Mouse (Mus musculus) ES-CJ7 (cell line): ENCODE measurements at regions not wholly inside any gene's neighbourhood (a gene's known extent, or its start where the extent isn't known, plus 50 kb on each side); places are given as distances from the start of the nearest gene placed in this dataset.

Experiments used
- DNase-seq: peaks from one replicate; pipeline ENCODE4 v3.0.0; 2011; ENCODE audit warnings: low read depth, low spot score

- DNase-seq, result no peak
These were observed 149.2 kb upstream of the Klf14 start for GRCm38 (mm10) chr6:31107916-31108685.

DNA sequence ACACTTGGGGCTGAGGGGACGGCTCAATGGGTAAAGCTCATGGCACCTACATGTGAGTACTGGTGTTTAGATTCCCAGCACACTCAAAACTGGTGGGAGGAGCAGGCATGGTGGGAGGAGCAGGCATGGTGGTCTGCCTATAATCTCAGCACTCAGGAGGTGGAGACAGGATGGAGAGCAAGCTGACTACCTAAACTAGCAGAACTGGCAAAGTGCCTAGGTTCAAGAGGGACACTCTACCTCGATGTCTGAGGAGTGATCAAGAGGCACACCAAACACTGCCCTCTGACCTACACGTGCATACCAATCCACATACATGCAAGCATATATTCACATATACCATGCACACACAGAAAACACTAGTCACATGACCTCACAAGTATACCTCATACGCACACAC, 150.7 kb upstream of the Klf14 start:
- DNase-seq, result no peak

DNA sequence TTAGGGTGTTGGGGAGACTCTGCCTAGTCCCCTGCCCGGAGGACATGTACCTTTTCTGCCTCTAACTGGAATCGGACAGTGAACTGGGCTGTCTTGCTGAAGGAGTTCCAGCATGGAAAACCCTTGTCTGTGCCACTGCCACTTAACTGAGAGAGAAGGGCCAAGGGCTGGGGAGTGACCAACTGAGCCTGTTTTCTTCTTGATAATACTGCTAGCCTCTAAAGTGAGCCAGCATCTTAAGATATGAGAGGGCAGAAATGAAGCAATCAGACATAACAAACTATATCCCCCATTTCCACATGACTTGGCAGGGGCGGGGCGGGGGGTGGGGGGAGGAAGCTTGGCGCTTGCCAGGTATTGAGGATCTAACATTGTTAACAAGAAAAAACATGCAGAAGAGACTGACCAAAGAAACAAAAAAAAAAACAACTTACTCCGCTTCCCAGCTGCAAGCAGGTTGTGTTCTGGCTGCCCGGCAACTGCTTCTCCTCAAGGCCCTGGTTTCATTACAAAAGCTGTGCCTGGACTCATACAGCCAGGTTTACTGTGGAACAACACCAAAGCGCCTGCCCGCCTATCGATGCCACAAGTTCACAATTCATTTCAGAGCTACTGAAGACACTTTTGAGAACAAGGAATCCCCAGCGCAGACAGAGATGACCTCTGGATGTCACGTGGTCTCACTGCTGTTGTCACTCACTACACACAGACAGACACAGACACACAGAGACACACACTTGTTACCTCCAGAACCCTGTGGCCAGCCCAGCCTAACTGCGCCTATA, 153.6 kb upstream of the Klf14 start:
- DNase-seq, result no peak

- no peak for DNase-seq
These were observed 154.9 kb upstream of the Klf14 start for GRCm38 (mm10) chr6:31113558-31114326.

DNA sequence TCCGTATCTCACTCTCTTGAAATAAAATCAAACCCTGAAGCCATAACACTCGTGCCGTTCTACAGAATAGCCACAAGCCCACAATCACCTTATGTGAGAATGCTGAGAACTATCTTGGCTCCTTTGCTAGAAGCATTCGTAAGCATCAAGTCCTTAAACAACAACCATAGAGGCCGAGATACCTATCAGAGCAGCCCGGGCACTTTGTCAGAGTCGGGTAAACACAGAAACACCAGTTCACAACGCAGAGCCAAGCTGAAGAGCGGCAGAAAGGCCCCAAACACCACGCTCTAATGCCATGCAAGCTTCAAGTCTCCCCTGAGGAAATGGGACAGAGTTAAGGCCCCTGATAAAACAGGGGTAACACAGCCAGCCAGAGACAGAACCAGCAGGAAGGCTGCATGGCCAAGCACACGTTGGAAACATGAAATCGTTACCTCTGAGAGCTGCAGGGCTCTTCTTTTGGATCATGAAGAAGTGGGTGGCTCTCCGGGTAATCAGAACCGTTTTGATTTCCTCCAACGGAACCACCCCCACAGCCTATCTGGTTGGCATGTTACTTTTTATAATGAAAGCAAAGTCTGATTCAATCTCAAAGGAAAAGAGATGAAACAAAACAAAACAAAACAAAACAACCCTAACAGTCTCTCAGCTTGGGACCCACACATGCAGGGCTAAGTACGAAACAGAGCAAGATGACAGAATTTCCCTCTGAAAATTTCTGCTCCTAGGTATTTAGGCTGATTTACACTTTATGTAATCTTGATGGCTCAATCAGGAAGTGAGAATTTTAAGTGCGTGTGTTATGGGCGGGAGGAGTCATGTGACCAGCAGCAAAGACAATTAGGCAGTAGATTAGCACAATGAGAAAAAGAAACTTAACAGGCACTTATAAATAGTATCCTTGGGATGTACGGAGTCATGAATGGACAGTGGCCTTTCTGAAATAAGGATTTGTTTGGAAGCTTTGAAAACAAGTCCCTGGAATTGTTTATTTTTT, 155.8 kb upstream of the Klf14 start:
- no peak for DNase-seq

DNA sequence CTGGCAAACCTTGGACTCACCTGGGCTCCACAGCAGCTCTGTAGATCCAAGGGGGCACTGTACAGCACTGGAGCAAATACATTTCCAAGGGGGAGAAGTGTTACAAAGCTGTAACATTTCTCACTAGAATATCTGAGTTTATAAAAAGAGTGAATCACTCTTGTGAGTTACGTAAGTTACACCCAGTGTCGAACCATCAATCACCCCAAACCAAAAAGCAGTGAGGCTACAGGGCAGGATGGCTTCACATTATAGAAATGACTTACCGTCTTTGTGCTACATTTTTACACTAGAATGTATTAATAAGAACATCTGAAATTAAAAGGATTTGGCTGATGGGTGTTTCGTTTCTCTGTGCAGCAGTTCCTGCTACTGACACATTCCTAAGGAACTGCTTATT, 156.7 kb upstream of the Klf14 start:
- no peak for DNase-seq

DNA sequence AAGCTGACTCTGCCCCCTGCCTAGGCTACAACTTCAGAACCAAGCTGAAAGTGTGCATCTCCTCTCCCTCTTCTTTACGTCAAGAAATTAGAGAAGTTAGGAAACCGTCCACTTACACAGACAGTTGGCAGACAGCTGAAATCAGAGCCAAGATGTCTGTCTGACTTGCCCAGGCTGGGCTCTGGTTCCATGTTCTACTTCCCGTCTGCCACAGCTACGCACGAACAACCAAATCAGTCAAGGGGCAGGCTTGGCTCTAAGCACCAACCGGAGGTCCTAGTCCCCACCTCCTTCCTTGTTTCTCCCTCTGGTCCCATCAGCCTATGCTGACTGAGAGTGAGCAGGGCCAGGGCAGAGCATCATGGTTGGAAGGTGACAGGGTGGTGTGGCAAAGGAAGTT, 157.5 kb upstream of the Klf14 start:
- no peak for DNase-seq

DNA sequence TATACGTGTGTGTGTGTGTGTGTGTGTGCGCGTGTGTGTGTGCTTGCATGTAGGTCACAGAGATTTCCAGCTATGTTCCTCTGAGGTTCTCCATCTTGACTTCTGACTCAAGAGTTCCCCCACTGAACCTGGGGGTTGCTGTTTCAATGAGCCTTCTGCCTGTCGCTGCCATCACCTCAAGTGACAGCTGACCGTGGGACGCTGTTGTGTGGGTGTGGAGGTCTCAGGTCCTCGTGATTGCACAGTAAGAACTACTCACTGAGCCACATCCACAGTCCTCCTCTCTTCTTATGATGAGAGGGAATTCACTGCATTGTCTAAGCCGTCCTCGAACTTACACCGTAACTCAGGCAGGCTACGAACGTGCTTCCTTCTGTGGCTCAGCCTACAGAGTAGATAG, 158.8 kb upstream of the Klf14 start:
- no peak for DNase-seq

- DNase-seq, result no peak
These were observed 162.1 kb upstream of the Klf14 start for GRCm38 (mm10) chr6:31121008-31121407.

DNA sequence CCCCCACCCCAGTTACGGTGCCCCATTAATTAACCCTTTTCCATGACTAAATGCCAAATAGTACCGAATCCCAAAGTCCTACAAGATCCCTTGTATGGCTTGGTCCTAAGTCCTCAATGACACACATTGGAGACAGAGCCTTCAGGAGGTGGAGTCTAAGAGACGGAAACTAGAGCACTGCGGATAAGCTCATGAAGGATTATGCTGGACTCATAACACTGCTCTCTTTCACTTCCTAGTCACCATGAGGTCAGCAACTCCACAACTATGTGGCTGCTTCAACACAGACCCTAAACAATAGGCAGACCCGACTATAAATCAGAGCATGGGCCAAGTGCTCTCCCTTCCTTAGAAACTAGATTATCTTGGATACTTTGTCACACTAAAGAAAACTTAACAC, 164.0 kb upstream of the Klf14 start:
- no peak for DNase-seq

DNA sequence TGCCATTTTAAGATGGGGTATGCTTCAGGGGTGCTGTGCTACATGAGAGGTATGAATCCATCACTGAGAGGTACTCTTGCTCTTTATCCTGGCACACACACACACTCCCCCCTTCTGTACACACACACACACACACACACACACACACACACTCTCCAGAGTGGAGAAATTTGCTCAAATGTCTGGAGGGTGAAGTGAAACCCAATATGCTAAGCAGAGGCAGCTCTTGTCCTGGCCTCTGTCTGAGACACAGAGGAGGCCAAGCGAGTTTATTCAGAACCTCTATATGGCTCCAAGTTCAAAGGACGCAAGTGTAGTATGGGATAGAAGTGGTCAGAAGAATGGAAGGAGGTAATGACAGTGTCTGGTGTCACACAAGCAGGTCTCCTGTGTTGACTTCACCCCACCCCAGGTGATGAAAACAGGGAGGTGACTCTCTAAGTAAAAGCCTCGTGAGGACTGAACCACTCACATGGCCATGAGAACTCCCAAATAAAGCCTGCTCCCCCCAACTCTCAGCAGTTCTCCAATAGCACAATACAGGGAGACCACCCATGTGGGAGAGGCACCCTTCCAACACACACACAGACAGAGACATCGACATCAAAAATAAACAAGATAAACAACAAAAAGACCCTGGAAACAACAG, 164.6 kb upstream of the Klf14 start:
- no peak for DNase-seq

GRCm38 (mm10) chr6:31124076-31124475, 165.2 kb upstream of the Klf14 start:
- DNase-seq, result no peak

GRCm38 (mm10) chr6:31124872-31125271, 166.0 kb upstream of the Klf14 start:
- no peak for DNase-seq

DNA sequence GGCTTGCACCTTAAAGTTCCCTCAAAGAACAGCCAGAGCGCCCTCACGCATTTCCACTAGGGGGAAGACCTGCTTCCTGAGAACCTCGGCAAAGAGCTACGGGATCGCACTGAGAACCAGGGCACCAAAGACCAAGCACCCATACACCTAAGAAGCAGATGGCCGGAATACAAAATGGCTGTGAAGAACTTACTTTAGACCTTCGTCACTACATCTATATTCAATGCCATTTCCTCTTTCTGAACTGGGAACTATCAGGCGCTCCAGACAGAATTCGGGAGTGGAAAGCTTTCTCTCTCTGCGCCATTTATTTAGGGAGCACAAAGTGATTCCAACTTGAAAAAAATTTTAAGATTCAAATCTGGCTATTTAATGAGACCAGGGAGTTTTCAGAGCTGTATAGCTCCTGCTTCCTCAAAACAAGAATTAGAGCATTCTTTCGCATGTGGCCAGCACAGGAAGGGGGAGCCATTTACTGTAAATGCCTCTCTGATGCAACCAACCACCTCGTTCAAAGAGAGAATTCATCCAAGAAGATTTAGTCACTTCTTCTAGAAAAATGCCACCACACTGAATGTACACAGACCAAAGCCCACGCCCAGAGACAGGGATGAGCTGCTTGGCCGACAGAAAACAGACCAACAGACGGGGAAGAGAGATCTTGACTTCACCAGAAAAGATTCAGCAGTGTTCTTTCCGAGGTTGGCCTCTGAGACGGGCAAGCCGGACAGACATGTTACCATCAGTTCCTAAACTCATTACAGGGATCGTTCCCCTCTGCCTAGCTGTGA, 166.6 kb upstream of the Klf14 start:
- DNase-seq, result peak; percentile 84

- no peak for DNase-seq
These were observed 167.4 kb upstream of the Klf14 start for GRCm38 (mm10) chr6:31126131-31126871.

DNA sequence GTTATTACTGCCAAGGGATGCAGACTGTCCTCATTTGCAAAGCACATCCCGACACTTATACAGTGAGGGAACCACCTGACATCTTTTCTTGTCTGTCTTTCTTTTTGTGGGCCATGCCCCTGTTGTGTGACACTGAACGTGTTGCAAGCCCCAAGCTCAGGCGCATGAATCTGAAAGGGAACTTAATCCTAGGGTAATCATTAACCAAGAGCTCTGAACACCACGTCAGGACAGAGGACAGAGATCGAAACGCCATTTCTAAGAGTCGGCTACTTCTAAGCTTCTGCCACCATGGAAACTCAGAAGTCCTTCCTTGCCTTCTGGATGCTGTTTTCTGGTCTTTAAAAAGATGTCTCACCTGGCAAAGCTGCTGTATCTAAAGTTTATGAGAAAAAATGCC, 170.3 kb upstream of the Klf14 start:
- no peak for DNase-seq

GRCm38 (mm10) chr6:31129987-31130386, 171.1 kb upstream of the Klf14 start:
- DNase-seq, result no peak

DNA sequence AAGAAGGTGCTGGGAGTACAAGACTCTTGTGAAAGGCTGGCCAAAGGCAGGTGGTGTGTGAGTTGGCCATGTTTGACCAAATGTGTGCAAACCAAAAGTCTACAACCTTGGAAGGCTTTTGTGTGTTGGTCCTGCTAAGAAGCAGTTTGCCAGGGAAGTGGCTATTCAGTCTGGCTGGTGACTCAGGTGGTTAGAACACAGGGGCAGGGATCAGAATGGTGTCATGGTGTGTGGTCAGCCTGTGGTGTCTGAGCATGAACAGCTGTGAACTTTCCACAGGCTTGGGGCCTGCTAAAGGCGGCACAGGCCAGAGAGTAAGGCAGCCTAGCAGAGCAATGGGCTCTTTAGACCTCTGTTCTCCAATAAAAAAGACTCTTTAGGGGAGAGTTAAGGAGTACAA, 171.6 kb upstream of the Klf14 start:
- no peak for DNase-seq

GRCm38 (mm10) chr6:31131716-31132115, 172.8 kb upstream of the Klf14 start:
- DNase-seq, result no peak
